Mouse (Mus musculus) NIH3T3 (cell line): ENCODE measurements around the gene Rab7b.

Source experiments
- DNase-seq: peaks from one replicate; pipeline ENCODE4 v3.0.0-alpha.2; 2012; ENCODE audit warnings: low read depth

Gene Rab7b

GRCm38 (mm10) chr1:131739481-131740160, 51.1 kb downstream of the Rab7b start:
- no peak for DNase-seq

GRCm38 (mm10) chr1:131743868-131744464, 55.5 kb downstream of the Rab7b start, which contains the start of gene Slc26a9:
Gene Slc26a9, plus strand, starts transcription at chr1:131744022.
- no peak for DNase-seq

GRCm38 (mm10) chr1:131745391-131745790, 56.9 kb downstream of the Rab7b start:
- no peak for DNase-seq

GRCm38 (mm10) chr1:131747761-131748160, 59.3 kb downstream of the Rab7b start:
- peak; percentile 56 for DNase-seq

GRCm38 (mm10) chr1:131748636-131749035, 60.1 kb downstream of the Rab7b start:
- no peak for DNase-seq

- no peak for DNase-seq
Measured at GRCm38 (mm10) chr1:131749706-131750545, 61.4 kb downstream of the Rab7b start.

- DNase-seq = peak; percentile 56
Measured at GRCm38 (mm10) chr1:131751181-131751890, 62.8 kb downstream of the Rab7b start.

GRCm38 (mm10) chr1:131751891-131752311, 63.4 kb downstream of the Rab7b start:
- peak; percentile 68 for DNase-seq

- no peak for DNase-seq
Measured at GRCm38 (mm10) chr1:131754212-131754829, 65.8 kb downstream of the Rab7b start.

GRCm38 (mm10) chr1:131754916-131755315, 66.4 kb downstream of the Rab7b start:
- no peak for DNase-seq

- DNase-seq = no peak
Measured at GRCm38 (mm10) chr1:131757211-131757610, 68.7 kb downstream of the Rab7b start.

GRCm38 (mm10) chr1:131758796-131759195, 70.3 kb downstream of the Rab7b start:
- no peak for DNase-seq

GRCm38 (mm10) chr1:131759667-131760427, 71.4 kb downstream of the Rab7b start:
- DNase-seq = no peak

- no peak for DNase-seq
Measured at GRCm38 (mm10) chr1:131760428-131760820, 71.9 kb downstream of the Rab7b start.

- peak; percentile 44 for DNase-seq
Measured at GRCm38 (mm10) chr1:131761079-131761831, 72.8 kb downstream of the Rab7b start.

GRCm38 (mm10) chr1:131763683-131764082, 75.2 kb downstream of the Rab7b start:
- no peak for DNase-seq

- DNase-seq = no peak
Measured at GRCm38 (mm10) chr1:131764581-131765338, 76.3 kb downstream of the Rab7b start.
